In genomic region chr3:98990801-98991200, GRCm38 (mm10) we compare ENCODE assay signal across 9 mouse cellular contexts.
DNase-seq lines count a peak whose midpoint lies in the region; ATAC-seq lines count a peak whose summit lies in the region.
"Had no signal": no experiment of that assay in that cellular context is flagged by ENCODE, and none has a peak within 500 bp of the region (broad histone marks: within the 10 kb centered on the region; RNA-seq: fewer than 3 reads in every experiment).

No protein-coding gene starts in this region.

- peak; percentile 97 for ATAC-seq in hindbrain, embryonic 16.5 days

- H3K4me2 ChIP-seq in hindbrain, embryonic 16.5 days (ENCODE audit: low read length) = peak overlapping the region; percentile 11; the same call in 1 of the 2 replicates
- H3K4me2 ChIP-seq: liver, embryonic 15.5 days had no signal

- DNase-seq in adrenal gland, adult (ENCODE audit: inconsistent age in 2 of 2, low spot score in 1 of 2) = peak; percentile 14 to 34
- no peak for DNase-seq in adrenal gland, postnatal 25 days
- DNase-seq in brain, embryonic 18.5 days (ENCODE audit: low read depth, low spot score) = peak; percentile 56
- peak; percentile 17 to 42 for DNase-seq in frontal cortex, postnatal 10 days (ENCODE audit: low spot score in 2 of 2)
- peak; percentile 16 to 21 for DNase-seq in left cerebral cortex, postnatal 14 days (ENCODE audit: low spot score in 2 of 2)
- peak; percentile 35 for DNase-seq in retina, embryonic 14.5 days (ENCODE audit: low spot score)
- DNase-seq in MN1 (ENCODE audit: low spot score) = no peak

- WGBS in hindbrain, embryonic 16.5 days = 20% methylated on average over 10 of the region's 10 CpGs

- H3K9ac ChIP-seq in hindbrain, embryonic 16.5 days (ENCODE audit: low read depth, low read length) = no peak overlapping the region
- H3K9ac ChIP-seq: liver, embryonic 15.5 days had no signal

- H3K4me1 ChIP-seq in hindbrain, embryonic 16.5 days (ENCODE audit: control insufficient read depth, insufficient read depth, low read depth, low read length) = no peaks in the 10 kb centered on the region
- H3K4me1 ChIP-seq: liver, embryonic 15.5 days had no signal

- no peak overlapping the region for H3K27ac ChIP-seq in hindbrain, embryonic 16.5 days (ENCODE audit: low read depth, low read length)
- H3K27ac ChIP-seq: liver, embryonic 15.5 days had no signal

- H3K9me3 ChIP-seq in hindbrain, embryonic 16.5 days (ENCODE audit: control insufficient read depth, low read length) = peaks cover 5% of the 10 kb centered on the region; the same call in 1 of the 2 replicates
- H3K9me3 ChIP-seq: liver, embryonic 15.5 days had no signal

- H3K4me3 ChIP-seq in hindbrain, embryonic 16.5 days (ENCODE audit: low read length) = no peak overlapping the region
- H3K4me3 ChIP-seq: liver, embryonic 15.5 days had no signal

- no peaks in the 10 kb centered on the region for H3K36me3 ChIP-seq in hindbrain, embryonic 16.5 days (ENCODE audit: control insufficient read depth, insufficient read depth, low read length)
- H3K36me3 ChIP-seq: liver, embryonic 15.5 days had no signal

- intact Hi-C loops in left cerebral cortex, postnatal 14 days (cut with DNase I) = no loop called here

- H3K27me3 ChIP-seq in hindbrain, embryonic 16.5 days (replicated peaks; ENCODE audit: control insufficient read depth, insufficient read depth, low read length) = no peaks in the 10 kb centered on the region
- H3K27me3 ChIP-seq: liver, embryonic 15.5 days had no signal

Comparison
In these comparisons a context has a peak if more than half of its experiments do, and no peak if none do; other contexts are left out.
1. DNase-seq: peak in adrenal gland, adult (2 of 2), brain, embryonic 18.5 days (single experiment), frontal cortex, postnatal 10 days (2 of 2), left cerebral cortex, postnatal 14 days (2 of 2) and retina, embryonic 14.5 days (single experiment); none in adrenal gland, postnatal 25 days (single experiment) and MN1 (single experiment).